ENCODE assay signal across 8 mouse cellular contexts in the genomic region with DNA sequence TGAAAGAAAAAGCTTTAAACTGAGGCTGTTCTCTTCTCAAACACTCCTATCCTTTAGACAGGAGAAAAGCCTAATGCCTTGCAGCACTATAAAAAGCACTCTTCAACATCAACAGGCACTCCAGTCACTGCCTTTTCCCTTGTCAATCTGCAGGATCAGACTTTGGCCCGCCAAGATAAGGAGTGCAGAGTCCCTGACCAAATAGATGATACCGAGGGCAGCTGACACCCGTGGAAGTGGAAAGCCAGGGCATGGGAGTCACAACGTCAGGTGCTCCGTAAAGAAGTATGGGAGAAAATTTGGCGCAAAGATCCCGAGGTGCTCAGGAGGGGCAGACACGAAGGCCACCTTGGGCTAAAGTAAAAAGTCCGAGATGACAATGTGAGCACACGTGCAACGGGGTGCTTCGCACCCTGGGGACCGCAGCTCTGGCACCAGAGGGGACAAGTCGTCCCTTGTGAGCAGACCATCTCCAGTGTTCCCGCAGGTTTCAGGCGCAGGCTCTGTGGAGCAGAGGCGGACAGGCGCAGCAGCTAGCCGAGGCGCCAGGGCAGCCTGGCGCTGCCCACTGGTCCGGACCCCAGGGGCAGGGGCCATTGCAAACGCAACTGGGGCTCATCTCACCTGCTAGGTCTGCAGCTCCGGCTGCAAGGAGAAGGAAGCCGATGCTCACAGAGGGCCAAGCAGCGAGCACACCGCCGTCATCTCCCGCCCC. TPM values are rescaled to one million over a fixed set of nuclear protein-coding genes. Genes with fewer than 3 reads are reported as not detected.
DNase-seq lines count a peak whose midpoint lies in the region; ATAC-seq lines count a peak whose summit lies in the region.

No protein-coding gene starts in this region.

- peak overlapping the region; percentile 87 for H3K4me2 ChIP-seq in heart, embryonic 14.5 days (ENCODE audit: low read length)
- peak overlapping the region; percentile 98 for H3K4me2 ChIP-seq in limb, embryonic 11.5 days (ENCODE audit: low read depth, severe bottlenecking)
- peak overlapping the region; percentile 95 for H3K4me2 ChIP-seq in neural tube, embryonic 11.5 days (ENCODE audit: low read depth)

- peak overlapping the region; percentile 49 to 59; a peak in 3 of 4 replicates for H3K27ac ChIP-seq in heart, embryonic 14.5 days (replicated peaks in 1 of 2; ENCODE audit: control insufficient read depth in 1 of 2, insufficient read depth in 1 of 2, low read depth in 2 of 2, low read length in 2 of 2)
- H3K27ac ChIP-seq in forebrain, embryonic 10.5 days = peak overlapping the region; percentile 82
- H3K27ac ChIP-seq in limb, embryonic 11.5 days (replicated peaks; ENCODE audit: low read depth, low read length) = no peak overlapping the region
- H3K27ac ChIP-seq in neural tube, embryonic 11.5 days (ENCODE audit: low read depth, low read length) = no peak overlapping the region

- no peaks in the 10 kb centered on the region for H3K36me3 ChIP-seq in heart, embryonic 14.5 days (ENCODE audit: control insufficient read depth, insufficient read depth, low read length)
- no peaks in the 10 kb centered on the region for H3K36me3 ChIP-seq in forebrain, embryonic 10.5 days (replicated peaks)
- no peaks in the 10 kb centered on the region for H3K36me3 ChIP-seq in limb, embryonic 11.5 days (ENCODE audit: control insufficient read depth, insufficient read depth, low read length)
- no peaks in the 10 kb centered on the region for H3K36me3 ChIP-seq in neural tube, embryonic 11.5 days (ENCODE audit: control insufficient read depth, insufficient read depth, low read length)

- peak; percentile 23 for ATAC-seq in heart, embryonic 14.5 days (ENCODE audit: insufficient number of reproducible peaks, insufficient read depth, low FRiP score, low read depth)
- ATAC-seq in limb, embryonic 11.5 days (ENCODE audit: insufficient number of reproducible peaks, low FRiP score, low TSS enrichment, low read depth) = peak; percentile 57; the same call in 1 of the 2 replicates
- ATAC-seq in neural tube, embryonic 11.5 days (ENCODE audit: insufficient read depth, low FRiP score, low TSS enrichment) = no peak; the same call in none of the 2 replicates

- no peaks in the 10 kb centered on the region for H3K27me3 ChIP-seq in heart, embryonic 14.5 days (ENCODE audit: control insufficient read depth, insufficient read depth, low read length)
- peaks cover 31% of the 10 kb centered on the region for H3K27me3 ChIP-seq in forebrain, embryonic 10.5 days (ENCODE audit: poor library complexity, severe bottlenecking)
- H3K27me3 ChIP-seq in limb, embryonic 11.5 days (ENCODE audit: control insufficient read depth, insufficient read depth, low read length) = no peaks in the 10 kb centered on the region
- H3K27me3 ChIP-seq in neural tube, embryonic 11.5 days (ENCODE audit: control insufficient read depth, insufficient read depth, low read length) = no peaks in the 10 kb centered on the region

- peaks cover 0 to 2% of the 10 kb centered on the region in 2 experiments; a peak in 1 of 4 replicates for H3K4me1 ChIP-seq in heart, embryonic 14.5 days (ENCODE audit: control insufficient read depth in 2 of 2, insufficient read depth in 2 of 2, low read length in 2 of 2)
- peaks cover 15% of the 10 kb centered on the region for H3K4me1 ChIP-seq in forebrain, embryonic 10.5 days
- no peaks in the 10 kb centered on the region for H3K4me1 ChIP-seq in limb, embryonic 11.5 days (ENCODE audit: control insufficient read depth, insufficient read depth, low read length)
- no peaks in the 10 kb centered on the region for H3K4me1 ChIP-seq in neural tube, embryonic 11.5 days (ENCODE audit: control insufficient read depth, insufficient read depth, low read length)

- under 1% methylated on average over 28 of the region's 29 CpGs for WGBS in heart, embryonic 14.5 days
- WGBS in forebrain, embryonic 10.5 days = 2% methylated on average over 29 of the region's 29 CpGs
- WGBS in limb, embryonic 11.5 days = 1% methylated on average over 29 of the region's 29 CpGs
- 2% methylated on average over 29 of the region's 29 CpGs for WGBS in neural tube, embryonic 11.5 days

- DNase-seq in heart, adult 8-10 months (ENCODE audit: low spot score) = no peak
- peak; percentile 15 for DNase-seq in MN1 (ENCODE audit: low spot score)
- no peak for DNase-seq in forebrain, embryonic 10.5 days (ENCODE audit: extremely low spot score, low spot score)
- no peak for DNase-seq in limb, embryonic 11.5 days (ENCODE audit: low spot score)
- DNase-seq in neural tube, embryonic 11.5 days (ENCODE audit: low spot score) = no peak
- DNase-seq in spleen, adult 12 weeks (ENCODE audit: low spot score) = no peak
- no peak for DNase-seq in left cerebral cortex, postnatal 4 days

- H3K9ac ChIP-seq in heart, embryonic 14.5 days (ENCODE audit: low read length) = peak overlapping the region; percentile 72
- peak overlapping the region; percentile 58 for H3K9ac ChIP-seq in limb, embryonic 11.5 days (ENCODE audit: low read length)
- peak overlapping the region; percentile 35 for H3K9ac ChIP-seq in neural tube, embryonic 11.5 days (ENCODE audit: low read length)

- peak overlapping the region; percentile 64 to 86 for H3K4me3 ChIP-seq in heart, embryonic 14.5 days (ENCODE audit: control insufficient read depth in 1 of 2, insufficient read depth in 1 of 2, low read depth in 1 of 2, low read length in 2 of 2)
- H3K4me3 ChIP-seq in forebrain, embryonic 10.5 days = peak overlapping the region; percentile 74
- H3K4me3 ChIP-seq in limb, embryonic 11.5 days (ENCODE audit: low read depth, low read length) = peak overlapping the region; percentile 64
- peak overlapping the region; percentile 48 for H3K4me3 ChIP-seq in neural tube, embryonic 11.5 days (ENCODE audit: low read depth, low read length)

- no peaks in the 10 kb centered on the region for H3K9me3 ChIP-seq in heart, embryonic 14.5 days (ENCODE audit: control insufficient read depth, low read length)
- H3K9me3 ChIP-seq in forebrain, embryonic 10.5 days = no peaks in the 10 kb centered on the region
- H3K9me3 ChIP-seq in limb, embryonic 11.5 days (ENCODE audit: control insufficient read depth, low read length) = no peaks in the 10 kb centered on the region
- no peaks in the 10 kb centered on the region for H3K9me3 ChIP-seq in neural tube, embryonic 11.5 days (ENCODE audit: control insufficient read depth, low read length)

- intact Hi-C loops in left cerebral cortex, postnatal 4 days (cut with DNase I) = no loop called here

RNA-seq across cellular contexts. Expression of a gene that starts 0.6 kb away (rescaled TPM):
- polyA plus RNA-seq in heart, embryonic 14.5 days (2014; fragmentation: Nextera tagmentation; extraction: Ambion mirVana) = 6.0 and 6.9 TPM in 2 replicates
- 10 to 100 TPM; 14.2 to 19.0 (median 14.4) TPM for total RNA-seq in heart, adult 8-10 months (2022)
- 1.6 and 2.2 TPM in 2 replicates for polyA plus RNA-seq in forebrain, embryonic 10.5 days (2016; fragmentation: Nextera tagmentation; extraction: Ambion mirVana)
- polyA plus RNA-seq in limb, embryonic 11.5 days (2014; fragmentation: Nextera tagmentation; extraction: Ambion mirVana) = 2.9 and 3.7 TPM in 2 replicates
- 5.0 and 6.4 TPM in 2 replicates for polyA plus RNA-seq in neural tube, embryonic 11.5 days (2014; fragmentation: Nextera tagmentation; extraction: Ambion mirVana)
- total RNA-seq in left cerebral cortex, postnatal 4 days (2021) = 10 to 100 TPM; 22.9 to 23.6 TPM

Comparison
In these comparisons a context has a peak if more than half of its experiments do, and no peak if none do; other contexts are left out.
1. H3K27ac ChIP-seq: peak in heart, embryonic 14.5 days (2 of 2) and forebrain, embryonic 10.5 days (single experiment); none in limb, embryonic 11.5 days (single experiment) and neural tube, embryonic 11.5 days (single experiment).
2. Peak in every context shown above with its lines, with median percentiles within 50 percentile points of each other: H3K4me2 ChIP-seq, H3K4me3 ChIP-seq and H3K9ac ChIP-seq.